Mouse (Mus musculus): ENCODE results near the gene Tecpr2. TPM values are rescaled to one million over a fixed set of nuclear protein-coding genes. Genes with fewer than 3 reads are reported as not detected.
A peak's percentile ranks its signal among the peaks of the same experiment; 100 is the strongest.

Tecpr2 gene
- polyA plus RNA-seq, 1 experiment from 2014 or later, result 7.2 TPM

- ATAC-seq (ENCODE audit: low read depth), result no peak
- Histone ChIP-seq H3K9ac (replicated peaks; ENCODE audit: low read depth, low read length) (no peak overlapping the region), H3K9me3 (ENCODE audit: control insufficient read depth, low read length) (no peaks in the 10 kb centered on the region), H3K4me2 (ENCODE audit: low read depth, low read length) (no peak overlapping the region), H3K4me3 (ENCODE audit: low read depth, low read length) (no peak overlapping the region), H3K36me3 (ENCODE audit: control insufficient read depth, insufficient read depth, low read length) (no peaks in the 10 kb centered on the region; the same call in 1 of the 2 replicates), H3K4me1 (ENCODE audit: control insufficient read depth, insufficient read depth, low read length) (0 out of 2 replicates have a peak, but pooled peaks cover 6% of the 10 kb centered on the region), H3K27me3 (ENCODE audit: control insufficient read depth, insufficient read depth, low read length) (0 out of 2 replicates have a peak, but pooled peaks cover 3% of the 10 kb centered on the region), H3K27ac (ENCODE audit: low read depth, low read length) (no peak overlapping the region)
- WGBS, result 91% methylated on average over 4 of the region's 4 CpGs
Measured at GRCm38 (mm10) chr12:110975838-110976468, 86.9 kb downstream of the Tecpr2 start.

- 94% methylated on average over 60 of the region's 60 CpGs for WGBS
- Histone ChIP-seq H3K4me1 (ENCODE audit: control insufficient read depth, insufficient read depth, low read length) (0 out of 2 replicates have a peak, but pooled peaks cover 6% of the 10 kb centered on the region), H3K4me3 (ENCODE audit: low read depth, low read length) (no peak overlapping the region), H3K36me3 (ENCODE audit: control insufficient read depth, insufficient read depth, low read length) (no peaks in the 10 kb centered on the region; the same call in 1 of the 2 replicates), H3K27me3 (ENCODE audit: control insufficient read depth, insufficient read depth, low read length) (0 out of 2 replicates have a peak, but pooled peaks cover 3% of the 10 kb centered on the region), H3K4me2 (ENCODE audit: low read depth, low read length) (no peak overlapping the region), H3K27ac (ENCODE audit: low read depth, low read length) (no peak overlapping the region), H3K9ac (replicated peaks; ENCODE audit: low read depth, low read length) (no peak overlapping the region), H3K9me3 (ENCODE audit: control insufficient read depth, low read length) (no peaks in the 10 kb centered on the region)
- no peak for ATAC-seq (ENCODE audit: low read depth)
Measured at GRCm38 (mm10) chr12:110976589-110977344, 87.7 kb downstream of the Tecpr2 start.

GRCm38 (mm10) chr12:110977345-110977733 is 88.3 kb downstream of the Tecpr2 start:
- Histone ChIP-seq H3K27ac (ENCODE audit: low read depth, low read length) (no peak overlapping the region), H3K9me3 (ENCODE audit: control insufficient read depth, low read length) (no peaks in the 10 kb centered on the region), H3K4me1 (ENCODE audit: control insufficient read depth, insufficient read depth, low read length) (0 out of 2 replicates have a peak, but pooled peaks cover 6% of the 10 kb centered on the region), H3K36me3 (ENCODE audit: control insufficient read depth, insufficient read depth, low read length) (no peaks in the 10 kb centered on the region; the same call in 1 of the 2 replicates), H3K4me2 (ENCODE audit: low read depth, low read length) (no peak overlapping the region), H3K4me3 (ENCODE audit: low read depth, low read length) (no peak overlapping the region), H3K27me3 (ENCODE audit: control insufficient read depth, insufficient read depth, low read length) (0 out of 2 replicates have a peak, but pooled peaks cover 3% of the 10 kb centered on the region), H3K9ac (replicated peaks; ENCODE audit: low read depth, low read length) (no peak overlapping the region)
- 97% methylated on average over 18 of the region's 18 CpGs for WGBS
- no peak for ATAC-seq (ENCODE audit: low read depth)

- H3K27ac ChIP-seq (ENCODE audit: low read depth, low read length), result no peak overlapping the region
Measured at GRCm38 (mm10) chr12:110977896-110978606, 89.0 kb downstream of the Tecpr2 start.

GRCm38 (mm10) chr12:110978607-110979406 is 89.7 kb downstream of the Tecpr2 start, which contains the start of gene Ankrd9:
Gene Ankrd9 (minus strand): TSS chr12:110979040.
- H3K27ac ChIP-seq (ENCODE audit: low read depth, low read length), result peak within 1 kb of the TSS; percentile 62; the same call in 1 of the 2 replicates
- ATAC-seq (ENCODE audit: low read depth), result peak; percentile 96
- H3K9ac ChIP-seq (replicated peaks; ENCODE audit: low read depth, low read length), result peak within 1 kb of the TSS; percentile 74
- H3K4me2 ChIP-seq (ENCODE audit: low read depth, low read length), result peak within 1 kb of the TSS; percentile 91
- H3K4me3 ChIP-seq (ENCODE audit: low read depth, low read length), result peak within 1 kb of the TSS; percentile 85
- no peaks in the 10 kb centered on the region; the same call in 1 of the 2 replicates for H3K36me3 ChIP-seq (ENCODE audit: control insufficient read depth, insufficient read depth, low read length)
- WGBS, result under 1% methylated on average over 56 of the region's 90 CpGs
- 0 out of 2 replicates have a peak, but pooled peaks cover 3% of the 10 kb centered on the region for H3K27me3 ChIP-seq (ENCODE audit: control insufficient read depth, insufficient read depth, low read length)
- H3K4me1 ChIP-seq (ENCODE audit: control insufficient read depth, insufficient read depth, low read length), result 0 out of 2 replicates have a peak, but pooled peaks cover 6% of the 10 kb centered on the region
- H3K9me3 ChIP-seq (ENCODE audit: control insufficient read depth, low read length), result no peaks in the 10 kb centered on the region

More at GRCm38 (mm10) chr12:110977896-110978606, 89.0 kb downstream of the Tecpr2 start:
- ATAC-seq (ENCODE audit: low read depth), result no peak; the same call in 1 of the 2 replicates
- H3K9ac ChIP-seq (replicated peaks; ENCODE audit: low read depth, low read length), result peak overlapping the region; percentile 74
- no peaks in the 10 kb centered on the region for H3K9me3 ChIP-seq (ENCODE audit: control insufficient read depth, low read length)
- 0 out of 2 replicates have a peak, but pooled peaks cover 3% of the 10 kb centered on the region for H3K27me3 ChIP-seq (ENCODE audit: control insufficient read depth, insufficient read depth, low read length)
- H3K4me3 ChIP-seq (ENCODE audit: low read depth, low read length), result peak overlapping the region; percentile 85
- 47% methylated on average over 14 of the region's 14 CpGs for WGBS
- H3K4me1 ChIP-seq (ENCODE audit: control insufficient read depth, insufficient read depth, low read length), result 0 out of 2 replicates have a peak, but pooled peaks cover 6% of the 10 kb centered on the region
- H3K4me2 ChIP-seq (ENCODE audit: low read depth, low read length), result peak overlapping the region; percentile 91
- H3K36me3 ChIP-seq (ENCODE audit: control insufficient read depth, insufficient read depth, low read length), result no peaks in the 10 kb centered on the region; the same call in 1 of the 2 replicates

GRCm38 (mm10) chr12:110979808-110980207 is 90.7 kb downstream of the Tecpr2 start:
- H3K27me3 ChIP-seq (ENCODE audit: control insufficient read depth, insufficient read depth, low read length), result 0 out of 2 replicates have a peak, but pooled peaks cover 3% of the 10 kb centered on the region
- WGBS, result 92% methylated on average over 3 of the region's 3 CpGs
- no peaks in the 10 kb centered on the region for H3K36me3 ChIP-seq (ENCODE audit: control insufficient read depth, insufficient read depth, low read length)
- no peak overlapping the region for H3K4me2 ChIP-seq (ENCODE audit: low read depth, low read length)
- no peak for ATAC-seq (ENCODE audit: low read depth)
- H3K27ac ChIP-seq (ENCODE audit: low read depth, low read length), result no peak overlapping the region
- H3K9ac ChIP-seq (replicated peaks; ENCODE audit: low read depth, low read length), result no peak overlapping the region
- 0 out of 2 replicates have a peak, but pooled peaks cover 6% of the 10 kb centered on the region for H3K4me1 ChIP-seq (ENCODE audit: control insufficient read depth, insufficient read depth, low read length)
- no peaks in the 10 kb centered on the region for H3K9me3 ChIP-seq (ENCODE audit: control insufficient read depth, low read length)
- no peak overlapping the region for H3K4me3 ChIP-seq (ENCODE audit: low read depth, low read length)

GRCm38 (mm10) chr12:110981736-110982135 is 92.7 kb downstream of the Tecpr2 start:
- no peak for ATAC-seq (ENCODE audit: low read depth)
- Histone ChIP-seq H3K4me2 (ENCODE audit: low read depth, low read length) (no peak overlapping the region), H3K4me1 (ENCODE audit: control insufficient read depth, insufficient read depth, low read length) (0 out of 2 replicates have a peak, but pooled peaks cover 6% of the 10 kb centered on the region), H3K4me3 (ENCODE audit: low read depth, low read length) (no peak overlapping the region), H3K9me3 (ENCODE audit: control insufficient read depth, low read length) (no peaks in the 10 kb centered on the region), H3K27ac (ENCODE audit: low read depth, low read length) (no peak overlapping the region), H3K36me3 (ENCODE audit: control insufficient read depth, insufficient read depth, low read length) (no peaks in the 10 kb centered on the region), H3K27me3 (ENCODE audit: control insufficient read depth, insufficient read depth, low read length) (0 out of 2 replicates have a peak, but pooled peaks cover 3% of the 10 kb centered on the region), H3K9ac (replicated peaks; ENCODE audit: low read depth, low read length) (no peak overlapping the region)
- 80% methylated on average over 3 of the region's 3 CpGs for WGBS

GRCm38 (mm10) chr12:110983083-110983482 is 94.0 kb downstream of the Tecpr2 start:
- Histone ChIP-seq H3K9me3 (ENCODE audit: control insufficient read depth, low read length) (no peaks in the 10 kb centered on the region), H3K27ac (ENCODE audit: low read depth, low read length) (no peak overlapping the region), H3K4me1 (ENCODE audit: control insufficient read depth, insufficient read depth, low read length) (0 out of 2 replicates have a peak, but pooled peaks cover 2% of the 10 kb centered on the region), H3K9ac (replicated peaks; ENCODE audit: low read depth, low read length) (no peak overlapping the region), H3K36me3 (ENCODE audit: control insufficient read depth, insufficient read depth, low read length) (no peaks in the 10 kb centered on the region), H3K4me3 (ENCODE audit: low read depth, low read length) (no peak overlapping the region), H3K4me2 (ENCODE audit: low read depth, low read length) (no peak overlapping the region), H3K27me3 (ENCODE audit: control insufficient read depth, insufficient read depth, low read length) (0 out of 2 replicates have a peak, but pooled peaks cover 3% of the 10 kb centered on the region)
- ATAC-seq (ENCODE audit: low read depth), result no peak
- WGBS, result 84% methylated on average over 8 of the region's 8 CpGs

Measured in neural tube, embryonic 14.5 days (tissue).